Mouse (Mus musculus) kidney, adult 2 months (tissue): ENCODE results near the gene Uhrf1bp1.
A peak's percentile ranks its signal among the peaks of the same experiment; 100 is the strongest.

Experiments
- CTCF ChIP-seq: fragments of 200-500 bp; conservative IDR thresholded peaks from 2 replicates; pipeline ENCODE4 v1.5.1; 2011; ENCODE audit warnings: low read depth, mild to moderate bottlenecking, control low read depth, low read length, moderate library complexity, mixed read lengths; ENCODE audit not compliant: insufficient read depth, insufficient read length
- POLR2A ChIP-seq: fragments of 200-500 bp; IDR thresholded peaks from one replicate; pipeline ENCODE4 v1.6.1; 2011; ENCODE audit warnings: low read depth, low read length, control low read depth

DNA sequence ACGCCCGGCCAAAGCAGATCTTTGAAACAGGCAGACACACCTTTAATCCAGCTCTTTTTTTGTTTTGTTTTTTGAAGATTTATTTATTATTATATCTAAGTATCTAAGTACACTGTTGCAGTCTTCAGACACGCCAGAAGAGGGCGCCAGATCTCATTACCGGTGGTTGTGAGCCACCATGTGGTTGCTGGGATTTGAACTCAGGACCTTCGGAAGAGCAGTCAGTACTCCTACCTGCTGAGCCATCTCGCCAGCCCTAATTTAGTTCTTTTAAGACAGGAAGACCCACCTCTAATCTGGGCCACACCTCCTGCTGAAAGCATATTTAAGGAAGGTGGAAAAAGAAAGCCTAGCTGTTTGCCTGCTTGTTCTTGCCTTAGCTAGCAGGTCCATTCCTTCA lies 25.8 kb upstream of the Uhrf1bp1 start:
- TF ChIP-seq POLR2A (no peak), CTCF (peak; percentile 37)
